Mouse (Mus musculus) mature B cell (primary cell): ENCODE data around the gene Asb10.

Experiments
- in situ Hi-C: fragments of 300-500 bp; cut with MboI; formaldehyde crosslinking; loops from 2 replicates; pipeline ENCODE4 v1.14.3; 2019

The Asb10 gene

GRCm38 (mm10) chr5:24535731-24536130 is 5.0 kb downstream of the Asb10 start:
- in situ Hi-C loops = no loop called here

DNA sequence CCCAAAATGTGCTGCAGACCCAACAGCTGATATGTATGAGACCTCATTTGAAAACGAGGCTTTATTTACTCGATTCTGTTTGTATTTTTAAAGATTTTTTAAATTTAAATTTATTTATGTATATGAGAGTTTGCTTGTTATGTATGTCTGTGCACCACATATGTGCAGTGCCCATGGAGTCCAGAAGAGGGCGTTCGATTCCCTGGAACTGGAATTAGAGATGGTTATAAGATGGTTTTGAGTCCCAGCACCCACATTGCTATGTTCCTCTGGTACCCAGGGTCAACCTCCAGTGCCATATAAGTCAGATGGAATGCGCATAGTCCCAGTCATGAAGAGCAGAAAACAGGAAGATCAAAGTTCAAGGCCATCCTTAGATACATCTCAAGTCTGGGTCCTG is 6.5 kb downstream of the Asb10 start:
- in situ Hi-C loops = no loop called here

- in situ Hi-C loops = no loop called here
Observed at GRCm38 (mm10) chr5:24533391-24533790, 7.4 kb downstream of the Asb10 start.

GRCm38 (mm10) chr5:24530042-24530689 is 10.6 kb downstream of the Asb10 start:
- in situ Hi-C loops = no loop called here

DNA sequence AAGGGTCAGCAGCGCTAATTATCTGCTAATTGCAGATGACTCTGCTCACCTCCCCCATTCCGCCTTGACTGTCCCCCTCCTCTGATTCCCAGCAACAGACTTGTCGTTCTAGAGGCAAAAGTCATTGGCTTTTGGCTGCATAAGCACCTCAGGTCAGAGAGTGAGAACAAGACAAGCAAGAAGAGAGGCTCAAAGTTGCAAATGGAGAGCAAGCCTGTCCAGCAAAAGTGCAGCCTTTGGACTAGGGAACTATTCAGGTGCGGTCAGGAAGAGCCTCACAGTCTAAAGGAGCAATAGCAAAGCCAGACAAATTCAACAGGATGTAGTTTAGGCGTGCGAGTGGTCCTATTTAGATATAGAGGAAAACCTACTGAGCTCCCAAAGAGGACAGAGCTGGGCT is 13.0 kb downstream of the Asb10 start:
- in situ Hi-C loops = no loop called here

GRCm38 (mm10) chr5:24526889-24527230 is 13.9 kb downstream of the Asb10 start, which contains the start of gene Gbx1:
Gbx1 (minus strand) TSS chr5:24527202.
- in situ Hi-C loops = no loop called here

DNA sequence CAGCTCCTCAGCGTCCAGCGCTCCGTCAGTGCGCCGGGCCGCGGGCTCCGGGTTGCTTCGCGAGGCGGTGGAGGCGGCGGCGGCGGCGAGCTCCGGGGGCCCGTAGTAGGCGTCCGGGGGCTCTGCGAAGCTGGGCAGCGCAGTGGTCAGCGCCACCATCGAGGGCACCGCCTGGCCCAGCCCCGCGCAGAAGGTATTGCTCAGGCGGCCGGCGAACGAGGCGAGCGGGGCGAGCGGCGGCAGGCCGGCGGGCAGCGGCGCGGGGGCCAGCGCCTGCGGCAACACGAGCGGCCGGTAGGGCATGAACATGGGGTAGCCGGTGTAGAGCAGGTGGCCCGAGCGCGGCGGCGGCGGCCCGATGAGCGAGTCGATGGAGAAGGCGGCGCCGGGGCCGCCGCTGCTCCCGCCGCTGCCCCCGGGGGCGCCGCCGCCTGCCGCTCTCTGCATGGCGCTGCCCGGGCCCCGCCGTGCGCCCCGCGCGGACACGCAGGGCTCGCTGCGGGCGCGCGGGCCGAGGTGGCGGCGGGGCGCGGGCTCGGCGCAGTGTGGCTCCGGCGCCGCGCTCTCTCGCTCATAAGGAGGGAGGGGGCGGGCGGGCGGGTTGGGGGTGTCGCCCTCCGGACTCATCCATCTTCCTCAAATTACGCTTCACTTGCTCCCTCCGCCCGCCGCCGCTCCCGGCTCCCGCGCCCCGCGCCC is 14.4 kb downstream of the Asb10 start:
- in situ Hi-C loops = no loop called here

- in situ Hi-C loops = no loop called here
Observed at GRCm38 (mm10) chr5:24525360-24526189, 15.2 kb downstream of the Asb10 start.

GRCm38 (mm10) chr5:24524522-24524921 is 16.3 kb downstream of the Asb10 start:
- in situ Hi-C loops = no loop called here

DNA sequence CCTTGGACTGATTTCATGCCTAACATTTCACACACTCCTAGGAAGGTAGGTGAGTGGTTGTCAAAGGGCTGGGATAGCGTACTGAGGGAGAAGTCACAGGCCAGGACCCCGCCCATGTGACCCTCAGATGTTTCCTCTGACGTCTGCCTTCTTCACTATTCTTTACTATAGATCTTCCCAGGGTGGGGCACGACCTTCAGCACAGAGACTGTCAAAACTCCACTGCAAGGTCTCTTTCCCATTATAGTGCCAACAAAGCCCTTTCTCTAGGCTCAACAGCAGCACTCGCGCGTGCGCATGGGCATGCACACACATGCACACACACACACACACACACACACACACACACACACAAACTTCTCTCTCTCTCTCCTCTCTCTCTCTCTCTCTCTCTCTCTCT is 17.0 kb downstream of the Asb10 start:
- in situ Hi-C loops = no loop called here

DNA sequence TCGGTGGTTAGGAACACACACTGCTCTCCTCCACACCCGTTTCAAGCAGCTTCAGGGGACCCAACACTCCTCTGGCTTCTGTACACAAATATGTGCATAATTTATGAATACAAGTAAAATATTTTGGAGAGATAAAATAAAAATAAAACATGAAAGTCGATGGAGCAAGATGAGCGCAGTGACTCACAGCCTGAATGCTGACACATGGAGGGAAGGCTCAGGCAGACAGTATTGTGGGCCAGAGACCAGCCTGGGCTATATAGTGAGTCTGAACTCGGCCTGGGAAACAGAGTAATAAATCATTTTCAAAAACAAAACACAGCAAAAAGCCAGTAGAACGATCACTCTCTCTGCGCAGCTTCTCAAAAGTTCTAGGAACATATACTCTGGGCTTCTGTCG is 19.4 kb downstream of the Asb10 start:
- in situ Hi-C loops = no loop called here

- in situ Hi-C loops = no loop called here
Observed at GRCm38 (mm10) chr5:24512271-24512670, 28.5 kb downstream of the Asb10 start.

DNA sequence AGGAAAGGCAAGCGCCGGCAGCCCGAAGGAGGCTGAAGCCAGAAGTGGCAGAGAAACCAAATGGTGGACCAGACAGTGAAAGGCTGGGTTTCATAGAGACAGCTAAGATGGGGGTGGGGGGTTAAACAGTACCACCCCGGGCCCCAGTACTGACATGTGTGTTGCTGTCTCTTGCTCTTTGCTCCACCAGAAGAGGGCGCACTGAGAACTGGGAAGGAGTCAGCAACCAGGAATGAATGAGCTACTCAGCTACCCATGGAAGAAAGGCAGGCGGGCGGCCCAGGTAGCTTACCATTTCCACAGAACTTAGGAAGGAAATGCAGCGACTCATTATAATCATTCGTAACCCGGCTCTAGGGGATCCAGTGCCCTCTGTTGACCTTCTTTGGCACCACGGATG is 30.1 kb downstream of the Asb10 start:
- in situ Hi-C loops = no loop called here

- in situ Hi-C loops = no loop called here
Observed at GRCm38 (mm10) chr5:24508406-24508805, 32.4 kb downstream of the Asb10 start.

DNA sequence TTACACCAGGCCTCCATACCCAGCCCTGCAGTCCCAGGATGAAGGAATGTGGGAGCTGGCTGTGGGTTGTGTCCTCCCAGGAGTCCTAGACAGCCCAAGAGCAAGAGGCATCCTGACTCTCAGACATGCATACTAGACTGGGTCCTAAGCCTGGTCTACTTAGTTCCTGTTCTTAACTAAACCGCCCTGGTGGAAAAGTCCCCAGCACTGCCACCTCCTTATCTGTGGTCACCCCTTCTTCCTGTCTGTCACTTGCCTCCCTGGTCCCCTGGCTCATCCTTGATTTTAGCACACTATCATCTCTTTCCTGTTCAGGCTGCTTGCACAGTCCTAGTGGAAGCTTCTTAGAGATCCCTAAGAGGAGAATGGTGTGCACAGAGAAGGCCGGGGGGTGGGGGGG is 35.3 kb downstream of the Asb10 start:
- in situ Hi-C loops = no loop called here

DNA sequence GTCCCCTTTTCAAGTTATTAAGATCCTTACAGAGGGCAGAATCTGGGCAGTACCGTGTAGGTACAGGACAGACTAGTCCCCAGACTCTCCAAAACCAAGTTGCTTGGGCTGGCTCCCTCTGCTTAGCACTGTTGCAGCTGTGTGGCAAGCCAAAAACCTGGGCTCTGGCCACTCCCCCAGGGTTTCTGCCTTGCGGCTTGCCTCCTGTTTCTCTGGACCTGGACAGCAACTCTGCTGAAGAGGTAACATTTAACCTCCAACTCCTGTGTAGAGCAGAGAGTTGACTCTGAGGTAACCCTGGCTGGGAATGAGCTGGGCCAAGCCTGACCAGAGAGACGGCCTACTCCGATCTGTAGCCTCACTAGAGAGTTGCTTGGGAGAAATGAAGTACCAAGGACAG is 38.0 kb downstream of the Asb10 start:
- in situ Hi-C loops = no loop called here

GRCm38 (mm10) chr5:24500851-24501250 is 39.9 kb downstream of the Asb10 start:
- in situ Hi-C loops = no loop called here

DNA sequence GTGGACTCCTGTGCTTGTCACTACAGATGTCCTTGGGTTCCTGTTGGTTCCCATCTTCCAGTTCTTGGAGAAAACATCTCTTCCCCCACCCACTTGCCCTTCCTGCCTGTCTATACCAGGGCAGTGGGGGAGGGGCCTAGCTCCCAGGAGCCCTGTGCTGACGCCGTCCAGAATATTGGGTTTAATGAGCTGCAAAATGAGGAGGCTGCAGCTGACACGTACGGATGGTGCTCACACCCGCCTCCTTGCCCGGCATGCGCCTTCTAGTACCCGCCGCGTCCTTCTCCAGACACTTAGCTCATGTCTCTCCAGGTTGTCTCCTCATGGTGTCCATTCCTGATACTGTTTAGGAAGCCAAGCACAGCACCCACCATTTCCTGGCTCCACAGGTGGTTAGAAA is 41.7 kb downstream of the Asb10 start:
- in situ Hi-C loops = no loop called here

DNA sequence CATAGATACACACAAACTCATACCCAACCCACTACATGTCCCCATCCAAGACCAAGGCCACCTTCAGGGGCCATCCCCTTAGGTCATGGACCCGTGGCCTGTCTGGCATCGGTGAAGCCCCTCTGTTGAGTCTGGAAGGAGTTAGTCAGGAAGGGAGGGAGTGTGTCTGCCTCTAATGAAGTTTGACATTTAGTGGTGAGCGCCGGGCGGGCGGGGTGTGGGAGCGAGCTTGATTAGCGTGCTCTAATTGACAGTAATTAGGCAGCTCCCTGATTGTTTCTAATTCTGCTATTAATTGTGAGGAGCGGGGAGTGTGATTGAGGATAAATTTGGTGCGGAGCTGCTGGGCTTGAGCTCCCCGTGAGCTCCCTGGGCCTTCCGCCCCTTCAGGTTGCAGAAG is 43.3 kb downstream of the Asb10 start:
- in situ Hi-C loops = no loop called here

GRCm38 (mm10) chr5:24496756-24497155 is 44.0 kb downstream of the Asb10 start:
- in situ Hi-C loops = no loop called here

DNA sequence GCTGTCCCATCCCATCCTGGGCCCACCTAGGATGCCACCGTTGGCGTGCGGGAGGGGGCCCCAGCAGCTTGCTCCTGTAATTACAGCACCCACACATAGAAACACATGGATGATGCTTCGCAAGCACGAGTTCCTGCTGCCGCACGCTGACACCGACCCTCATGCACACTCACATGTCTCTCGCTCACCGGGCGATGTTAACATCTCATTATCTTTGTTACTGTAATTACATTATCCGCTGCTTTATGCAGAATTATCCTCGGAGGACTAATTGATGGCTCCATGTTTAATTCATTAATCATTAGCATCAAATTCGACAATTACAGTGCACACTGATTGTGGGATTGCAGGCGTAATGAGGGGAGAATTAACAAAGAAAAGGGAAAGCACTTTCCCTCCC is 45.8 kb downstream of the Asb10 start:
- in situ Hi-C loops = no loop called here

- in situ Hi-C loops = no loop called here
Observed at GRCm38 (mm10) chr5:24492546-24493285, 48.1 kb downstream of the Asb10 start.
